Mouse (Mus musculus): Measurements from ENCODE around the gene Tnfrsf1a.
A peak's percentile ranks its signal among the peaks of the same experiment; 100 is the strongest.

Tnfrsf1a gene

GRCm38 (mm10) chr6:125323547-125323946 lies 25.6 kb upstream of the Tnfrsf1a start:
- DNase-seq (ENCODE audit: low spot score), result no peak

- peak; percentile 24 for DNase-seq (ENCODE audit: low spot score)
Observed at GRCm38 (mm10) chr6:125325337-125325736, 23.8 kb upstream of the Tnfrsf1a start.

GRCm38 (mm10) chr6:125328243-125328642 lies 20.9 kb upstream of the Tnfrsf1a start:
- DNase-seq (ENCODE audit: low spot score), result no peak

- DNase-seq (ENCODE audit: low spot score), result peak; percentile 82
Observed at GRCm38 (mm10) chr6:125330626-125331326, 18.4 kb upstream of the Tnfrsf1a start.

GRCm38 (mm10) chr6:125333112-125333899 lies 15.9 kb upstream of the Tnfrsf1a start:
- no peak for DNase-seq (ENCODE audit: low spot score)

GRCm38 (mm10) chr6:125334356-125334755 lies 14.8 kb upstream of the Tnfrsf1a start:
- DNase-seq (ENCODE audit: low spot score), result no peak

- no peak for DNase-seq (ENCODE audit: low spot score)
Observed at GRCm38 (mm10) chr6:125338791-125339660, 10.1 kb upstream of the Tnfrsf1a start.

GRCm38 (mm10) chr6:125340244-125340643 lies 8.9 kb upstream of the Tnfrsf1a start:
- no peak for DNase-seq (ENCODE audit: low spot score)

- DNase-seq (ENCODE audit: low spot score), result no peak
Observed at GRCm38 (mm10) chr6:125342198-125342597, 7.0 kb upstream of the Tnfrsf1a start.

- no peak for DNase-seq (ENCODE audit: low spot score)
Observed at GRCm38 (mm10) chr6:125344084-125344483, 5.1 kb upstream of the Tnfrsf1a start.

GRCm38 (mm10) chr6:125344866-125345265 lies 4.3 kb upstream of the Tnfrsf1a start:
- no peak for DNase-seq (ENCODE audit: low spot score)

- DNase-seq (ENCODE audit: low spot score), result no peak
Observed at GRCm38 (mm10) chr6:125345625-125346024, 3.5 kb upstream of the Tnfrsf1a start.

- no peak for DNase-seq (ENCODE audit: low spot score)
Observed at GRCm38 (mm10) chr6:125346029-125346428, 3.1 kb upstream of the Tnfrsf1a start.

- DNase-seq (ENCODE audit: low spot score), result peak; percentile 68
Observed at GRCm38 (mm10) chr6:125349575-125350230, 541 bp downstream of the Tnfrsf1a start.

GRCm38 (mm10) chr6:125350231-125350994 lies 1.3 kb downstream of the Tnfrsf1a start:
- DNase-seq (ENCODE audit: low spot score), result no peak

- no peak for DNase-seq (ENCODE audit: low spot score)
Observed at GRCm38 (mm10) chr6:125350995-125351324, 1.8 kb downstream of the Tnfrsf1a start.

GRCm38 (mm10) chr6:125351368-125352045 lies 2.3 kb downstream of the Tnfrsf1a start:
- DNase-seq (ENCODE audit: low spot score), result peak; percentile 73

- DNase-seq (ENCODE audit: low spot score), result no peak
Observed at GRCm38 (mm10) chr6:125352046-125352384, 2.9 kb downstream of the Tnfrsf1a start.

- no peak for DNase-seq (ENCODE audit: low spot score)
Observed at GRCm38 (mm10) chr6:125352811-125353210, 3.6 kb downstream of the Tnfrsf1a start.

GRCm38 (mm10) chr6:125353221-125353620 lies 4.1 kb downstream of the Tnfrsf1a start:
- DNase-seq (ENCODE audit: low spot score), result no peak

GRCm38 (mm10) chr6:125353655-125354054 lies 4.5 kb downstream of the Tnfrsf1a start:
- DNase-seq (ENCODE audit: low spot score), result no peak
